Mouse (Mus musculus): ENCODE data around the gene 1810030O07Rik. TPM values are rescaled to one million over a fixed set of nuclear protein-coding genes. Genes with fewer than 3 reads are reported as not detected.
"Not testable (repeated sequence)": the region's sequence is repeated elsewhere in the genome, so short reads cannot be mapped to it uniquely, and the experiment has no call there.

1810030O07Rik gene
- 32.5 and 37.7 TPM in 2 replicates for polyA plus RNA-seq (2015; fragmentation: Nextera tagmentation; extraction: Ambion mirVana)

GRCm38 (mm10) chrX:12673054-12673775, at the start of gene 1810030O07Rik:
TSS of gene 1810030O07Rik (minus strand) at chrX:12673668.
- WGBS = 8% methylated on average over 42 of the region's 42 CpGs
- no peaks in the 10 kb centered on the region for H3K36me3 ChIP-seq
- H3K4me2 ChIP-seq = peak within 1 kb of the TSS; percentile 51
- H3K4me1 ChIP-seq = no peaks in the 10 kb centered on the region
- H3K4me3 ChIP-seq (replicated peaks) = peak within 1 kb of the TSS; percentile 69
- no peaks in the 10 kb centered on the region for H3K9me3 ChIP-seq
- peak within 1 kb of the TSS; percentile 63; the same call in 1 of the 2 replicates for H3K9ac ChIP-seq
- ATAC-seq (ENCODE audit: insufficient read depth, low FRiP score, low read depth) = peak; percentile 100
- peak within 1 kb of the TSS; percentile 92 for H3K27ac ChIP-seq
- H3K27me3 ChIP-seq (replicated peaks) = no peaks in the 10 kb centered on the region

DNA sequence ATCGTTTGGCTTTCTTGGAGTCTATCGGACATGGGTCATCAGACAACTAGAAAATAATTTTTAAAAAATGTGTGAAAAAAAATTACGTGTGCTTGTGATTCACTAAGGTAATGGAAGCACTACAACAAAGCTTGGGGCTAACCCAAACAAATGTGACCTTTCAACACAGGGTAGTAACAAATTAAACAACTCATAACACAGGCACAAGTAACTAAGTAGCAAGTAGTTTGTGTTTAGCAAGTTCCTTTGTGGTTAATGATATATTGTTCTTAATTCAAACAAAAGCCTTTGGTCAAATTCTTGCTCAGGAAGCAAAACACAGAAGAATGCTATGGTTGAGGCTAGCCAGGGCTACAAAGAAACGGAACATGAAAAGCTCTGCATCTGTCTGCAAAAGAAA, 42.6 kb upstream of the 1810030O07Rik start:
- WGBS = 83% methylated on average over 4 of the region's 4 CpGs
- no peak overlapping the region for H3K4me3 ChIP-seq (replicated peaks)
- H3K4me1 ChIP-seq = no peaks in the 10 kb centered on the region
- H3K27me3 ChIP-seq (replicated peaks) = no peaks in the 10 kb centered on the region
- H3K4me2 ChIP-seq = no peak overlapping the region
- no peak for ATAC-seq (ENCODE audit: insufficient read depth, low FRiP score, low read depth)
- no peak overlapping the region for H3K9ac ChIP-seq
- H3K27ac ChIP-seq = no peak overlapping the region
- no peaks in the 10 kb centered on the region for H3K36me3 ChIP-seq
- no peaks in the 10 kb centered on the region for H3K9me3 ChIP-seq

GRCm38 (mm10) chrX:12713796-12714195, 40.3 kb upstream of the 1810030O07Rik start:
- WGBS = 92% methylated on average over 7 of the region's 7 CpGs
- no peak overlapping the region for H3K4me3 ChIP-seq (replicated peaks)
- H3K27ac ChIP-seq = no peak overlapping the region
- H3K4me2 ChIP-seq = no peak overlapping the region
- H3K4me1 ChIP-seq = no peaks in the 10 kb centered on the region
- H3K36me3 ChIP-seq = no peaks in the 10 kb centered on the region
- H3K9ac ChIP-seq = no peak overlapping the region
- ATAC-seq (ENCODE audit: insufficient read depth, low FRiP score, low read depth) = no peak
- no peaks in the 10 kb centered on the region for H3K27me3 ChIP-seq (replicated peaks)
- H3K9me3 ChIP-seq = no peaks in the 10 kb centered on the region

- Histone ChIP-seq H3K4me2 (no peak overlapping the region), H3K4me1 (no peaks in the 10 kb centered on the region), H3K9me3 (no peaks in the 10 kb centered on the region), H3K36me3 (peaks cover 4% of the 10 kb centered on the region; the same call in 1 of the 2 replicates), H3K27ac (no peak overlapping the region), H3K27me3 (replicated peaks) (no peaks in the 10 kb centered on the region), H3K9ac (no peak overlapping the region), H3K4me3 (replicated peaks) (no peak overlapping the region)
- no peak for ATAC-seq (ENCODE audit: insufficient read depth, low FRiP score, low read depth)
- WGBS = 69% methylated on average over 8 of the region's 8 CpGs
These were observed 13.4 kb upstream of the 1810030O07Rik start for GRCm38 (mm10) chrX:12686910-12687309.

DNA sequence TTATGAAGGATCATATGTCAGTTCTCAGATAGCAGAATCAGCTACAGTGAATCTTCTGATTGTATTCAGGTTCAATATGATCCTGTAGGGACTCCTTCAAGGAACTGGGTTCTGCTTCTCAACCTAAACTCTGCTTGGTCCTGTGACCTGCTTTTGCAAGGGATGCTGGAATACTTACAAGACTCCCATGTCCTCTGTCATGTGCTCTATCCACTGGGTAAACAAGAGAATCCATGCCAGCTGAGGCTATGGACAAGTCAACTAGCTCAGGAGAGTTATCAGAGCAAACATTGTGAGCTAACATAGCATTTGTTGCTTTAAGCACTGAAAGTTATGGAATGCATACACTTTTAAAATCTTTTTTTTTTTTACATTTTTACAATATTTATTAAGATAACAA, 12.6 kb upstream of the 1810030O07Rik start:
- no peak for ATAC-seq (ENCODE audit: insufficient read depth, low FRiP score, low read depth)
- Histone ChIP-seq H3K4me2 (no peak overlapping the region), H3K9me3 (no peaks in the 10 kb centered on the region), H3K27me3 (replicated peaks) (no peaks in the 10 kb centered on the region), H3K36me3 (peaks cover 4% of the 10 kb centered on the region; the same call in 1 of the 2 replicates), H3K4me1 (no peaks in the 10 kb centered on the region), H3K27ac (no peak overlapping the region), H3K4me3 (replicated peaks) (no peak overlapping the region), H3K9ac (no peak overlapping the region)

DNA sequence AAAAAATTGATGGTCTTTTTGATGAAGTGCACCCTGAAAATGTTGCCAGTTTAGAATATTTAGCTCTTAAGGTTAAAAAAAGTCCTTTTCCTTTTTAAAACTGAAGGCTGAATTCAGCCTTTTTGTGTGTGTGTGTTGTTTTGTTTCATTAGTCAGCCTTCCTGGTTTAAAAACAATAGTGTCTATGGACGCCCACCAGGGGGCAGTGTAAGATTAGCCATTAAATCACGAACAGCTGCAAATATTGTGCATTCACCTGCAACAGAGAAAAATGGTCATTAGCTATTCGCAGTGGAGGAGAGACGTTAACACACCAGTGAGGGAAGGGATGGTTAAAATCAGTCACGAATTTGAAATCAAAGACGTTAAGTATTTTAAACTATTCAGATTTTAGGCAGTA, 3.9 kb upstream of the 1810030O07Rik start:
- WGBS = 25% methylated on average over 6 of the region's 6 CpGs
- H3K27me3 ChIP-seq (replicated peaks) = no peaks in the 10 kb centered on the region
- ATAC-seq (ENCODE audit: insufficient read depth, low FRiP score, low read depth) = no peak
- no peak overlapping the region for H3K9ac ChIP-seq
- no peak overlapping the region for H3K27ac ChIP-seq
- H3K9me3 ChIP-seq = no peaks in the 10 kb centered on the region
- no peak overlapping the region for H3K4me2 ChIP-seq
- H3K36me3 ChIP-seq = 0 out of 2 replicates have a peak, but pooled peaks cover 3% of the 10 kb centered on the region
- H3K4me1 ChIP-seq = no peaks in the 10 kb centered on the region
- H3K4me3 ChIP-seq (replicated peaks) = no peak overlapping the region

DNA sequence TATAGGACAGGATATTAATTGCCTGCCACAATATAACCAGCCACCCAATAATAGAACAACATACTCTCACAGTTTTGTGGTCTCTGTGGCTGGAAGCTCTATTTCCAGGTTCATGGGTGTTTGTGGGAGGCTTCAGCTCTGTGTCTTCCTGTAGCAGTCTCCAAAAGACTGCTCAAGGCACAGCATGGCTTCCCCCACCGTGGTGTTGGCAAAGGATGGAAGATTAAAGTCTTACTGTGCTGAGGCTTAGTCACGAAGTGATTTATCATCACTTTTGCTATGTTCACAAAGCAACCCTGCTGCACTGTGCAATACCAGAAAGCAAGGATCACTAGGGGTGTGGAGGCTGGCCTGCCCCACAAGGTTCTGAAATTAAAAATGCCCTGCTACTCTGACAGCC, 19.6 kb downstream of the 1810030O07Rik start:
- Histone ChIP-seq H3K4me3 (replicated peaks) (no peak overlapping the region), H3K9me3 (no peaks in the 10 kb centered on the region), H3K4me1 (no peaks in the 10 kb centered on the region), H3K9ac (no peak overlapping the region), H3K4me2 (no peak overlapping the region), H3K27me3 (replicated peaks) (no peaks in the 10 kb centered on the region), H3K36me3 (no peaks in the 10 kb centered on the region), H3K27ac (no peak overlapping the region)
- ATAC-seq (ENCODE audit: insufficient read depth, low FRiP score, low read depth) = no peak
- 61% methylated on average over 2 of the region's 2 CpGs for WGBS

- H3K27ac ChIP-seq = no peak overlapping the region
- H3K4me3 ChIP-seq (replicated peaks) = no peak overlapping the region
- H3K27me3 ChIP-seq (replicated peaks) = no peaks in the 10 kb centered on the region
- no peak overlapping the region for H3K9ac ChIP-seq
- ATAC-seq (ENCODE audit: insufficient read depth, low FRiP score, low read depth) = no peak
- no peaks in the 10 kb centered on the region for H3K4me1 ChIP-seq
- 89% methylated on average over 16 of the region's 16 CpGs for WGBS
- no peaks in the 10 kb centered on the region for H3K36me3 ChIP-seq
- H3K9me3 ChIP-seq = no peaks in the 10 kb centered on the region
- no peak overlapping the region for H3K4me2 ChIP-seq
These were observed 21.6 kb downstream of the 1810030O07Rik start for GRCm38 (mm10) chrX:12651906-12652305.

- no peaks in the 10 kb centered on the region for H3K36me3 ChIP-seq
- no peaks in the 10 kb centered on the region for H3K9me3 ChIP-seq
- no peak overlapping the region for H3K4me3 ChIP-seq (replicated peaks)
- ATAC-seq (ENCODE audit: insufficient read depth, low FRiP score, low read depth) = no peak
- no peak overlapping the region for H3K9ac ChIP-seq
- no peaks in the 10 kb centered on the region for H3K27me3 ChIP-seq (replicated peaks)
- H3K4me2 ChIP-seq = no peak overlapping the region
- no peak overlapping the region for H3K27ac ChIP-seq
- WGBS = 61% methylated on average over 12 of the region's 12 CpGs
- no peaks in the 10 kb centered on the region for H3K4me1 ChIP-seq
These were observed 27.8 kb downstream of the 1810030O07Rik start for GRCm38 (mm10) chrX:12645531-12646304.

DNA sequence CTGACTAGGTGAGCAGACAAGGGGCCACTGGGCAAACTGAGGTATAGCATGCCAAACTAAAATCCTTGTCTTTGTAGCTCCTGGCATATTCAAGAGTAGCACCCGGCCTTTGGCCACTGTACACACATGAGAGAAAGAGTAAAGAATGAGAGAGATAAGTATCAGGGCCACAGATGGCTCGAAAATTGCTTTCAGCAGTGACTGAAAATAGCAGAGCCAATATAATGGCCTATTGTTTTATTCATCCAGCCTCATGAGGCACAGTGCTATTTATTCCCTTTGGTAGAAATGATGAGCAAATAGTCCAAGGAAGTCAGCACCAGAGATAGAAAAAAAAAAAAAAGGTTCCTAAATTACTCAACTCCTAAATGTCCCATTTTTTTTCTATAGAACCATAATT, 28.5 kb downstream of the 1810030O07Rik start:
- Histone ChIP-seq H3K9me3 (no peaks in the 10 kb centered on the region), H3K36me3 (no peaks in the 10 kb centered on the region), H3K4me2 (no peak overlapping the region), H3K4me1 (no peaks in the 10 kb centered on the region), H3K27me3 (replicated peaks) (no peaks in the 10 kb centered on the region), H3K27ac (no peak overlapping the region), H3K4me3 (replicated peaks) (no peak overlapping the region), H3K9ac (no peak overlapping the region)
- no peak for ATAC-seq (ENCODE audit: insufficient read depth, low FRiP score, low read depth)
- 42% methylated on average over 2 of the region's 2 CpGs for WGBS

DNA sequence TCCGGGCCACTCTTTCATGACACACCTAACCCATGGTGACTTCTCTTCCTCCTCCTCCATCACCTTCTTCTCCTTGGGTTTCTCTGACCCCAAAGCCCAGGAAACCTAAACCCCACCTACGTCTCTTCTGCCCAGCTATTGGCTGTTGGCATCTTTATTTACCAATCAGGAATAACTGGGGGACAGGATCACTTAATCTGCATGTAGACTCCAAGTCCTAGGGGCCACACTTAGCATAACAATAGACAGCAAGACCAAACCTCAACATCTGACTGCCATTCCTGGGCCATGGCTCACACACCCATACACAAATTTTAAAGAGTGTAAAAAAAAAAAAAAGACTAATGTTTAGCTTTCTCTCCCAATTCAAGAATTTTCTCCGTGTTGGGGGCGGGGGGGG, 48.3 kb downstream of the 1810030O07Rik start:
- Histone ChIP-seq H3K9ac (no peak overlapping the region), H3K27ac (no peak overlapping the region), H3K9me3 (no peaks in the 10 kb centered on the region), H3K36me3 (no peaks in the 10 kb centered on the region), H3K4me3 (replicated peaks) (no peak overlapping the region), H3K4me1 (no peaks in the 10 kb centered on the region), H3K27me3 (replicated peaks) (no peaks in the 10 kb centered on the region), H3K4me2 (no peak overlapping the region)
- no peak for ATAC-seq (ENCODE audit: insufficient read depth, low FRiP score, low read depth)
- 70% methylated on average over 4 of the region's 4 CpGs for WGBS

- not testable (repeated sequence) for H3K4me2 ChIP-seq; H3K9ac ChIP-seq; H3K9me3 ChIP-seq; H3K4me3 ChIP-seq (replicated peaks); ATAC-seq (ENCODE audit: insufficient read depth, low FRiP score, low read depth); H3K27me3 ChIP-seq (replicated peaks); H3K27ac ChIP-seq; H3K36me3 ChIP-seq; H3K4me1 ChIP-seq
- 88% methylated on average over 1 of the region's 1 CpGs for WGBS
These were observed 61.1 kb downstream of the 1810030O07Rik start for GRCm38 (mm10) chrX:12612360-12612759.

Measured in stomach, embryonic 15.5 days (tissue).